Mouse (Mus musculus) myocyte (in vitro differentiated cells): ENCODE results near the gene Phyh.

Source experiments
- CEBPB ChIP-seq: IDR thresholded peaks from 2 replicates; pipeline ENCODE4 v1.6.1; 2011; ENCODE audit warnings: mild to moderate bottlenecking, moderate library complexity; ENCODE audit not compliant: poor library complexity, insufficient read depth, severe bottlenecking
- E2F4 ChIP-seq: IDR thresholded peaks from one replicate; pipeline ENCODE4 v1.6.1; 2011; ENCODE audit warnings: mild to moderate bottlenecking, control low read depth, moderate library complexity; ENCODE audit not compliant: insufficient read depth
- MAX ChIP-seq: IDR thresholded peaks from one replicate; pipeline ENCODE4 v1.6.1; 2011; ENCODE audit warnings: low read depth, mild to moderate bottlenecking, control low read depth
- MYOD1 ChIP-seq, 3 experiments: IDR thresholded peaks; one replicate each; pipeline ENCODE4 v1.6.1; 2011; ENCODE audit warnings: control low read depth in 2 of 3, low read depth in 2 of 3, mild to moderate bottlenecking in 2 of 3, moderate library complexity in 1 of 3; ENCODE audit not compliant: insufficient read length in 2 of 3, control insufficient read depth in 1 of 3
- POLR2A ChIP-seq: IDR thresholded peaks from one replicate; pipeline ENCODE4 v1.6.1; 2011; ENCODE audit warnings: low read depth, mild to moderate bottlenecking, control low read depth, moderate library complexity; ENCODE audit not compliant: insufficient read length
- POLR2AphosphoS2 ChIP-seq: IDR thresholded peaks from one replicate; pipeline ENCODE4 v1.6.1; 2011; ENCODE audit warnings: low read depth, control low read depth; ENCODE audit not compliant: insufficient read length
- TCF12 ChIP-seq: IDR thresholded peaks from one replicate; pipeline ENCODE4 v1.6.1; 2011; ENCODE audit warnings: mild to moderate bottlenecking, control low read depth; ENCODE audit not compliant: poor library complexity, insufficient read depth, severe bottlenecking
- TCF3 ChIP-seq: IDR thresholded peaks from one replicate; pipeline ENCODE4 v1.6.1; 2011; ENCODE audit warnings: low read depth, control low read depth; ENCODE audit not compliant: insufficient read length
- USF1 ChIP-seq: IDR thresholded peaks from one replicate; pipeline ENCODE4 v1.6.1; 2011; ENCODE audit warnings: low read depth, mild to moderate bottlenecking, control low read depth, moderate library complexity

- TF ChIP-seq TCF12 (no peak), POLR2A (no peak), USF1 (no peak), E2F4 (no peak), POLR2AphosphoS2 (no peak), MYOD1 (IDR thresholded peaks at IDR 0.05; ENCODE audit: control insufficient read depth in 1 of 3, insufficient read length in 2 of 3, low read depth in 2 of 3) (no peak), TCF3 (no peak), CEBPB (no peak), MAX (no peak)
Measured at GRCm38 (mm10) chr2:4934516-4934915, 15.7 kb downstream of the Phyh start.
